Mouse (Mus musculus) MEL (cell line): ENCODE measurements around the gene Tssk2. TPM values are rescaled to one million over a fixed set of nuclear protein-coding genes. Genes with fewer than 3 reads are reported as not detected.
A peak's percentile ranks its signal among the peaks of the same experiment; 100 is the strongest.

Experiments
- DNase-seq: peaks from one replicate; pipeline ENCODE4 v3.0.0; 2011; ENCODE audit warnings: low read depth, low spot score
- H3K27ac ChIP-seq: 2 replicates; pipeline ENCODE4 v1.5.1; 2012; ENCODE audit warnings: low read depth, mild to moderate bottlenecking, control low read depth, low read length, moderate library complexity; ENCODE audit not compliant: control insufficient read depth
- H3K27me3 ChIP-seq, 2 experiments: fragments of 150-350 bp in 1 of 2; sonication (generic) in 1 of 2; 2 replicates each; pipeline ENCODE4 v1.6.1; 2012; ENCODE audit warnings: low read length in 2 of 2, mild to moderate bottlenecking in 2 of 2, improper control_type of control experiment in 1 of 2, moderate library complexity in 1 of 2; ENCODE audit not compliant: insufficient read depth in 2 of 2, control insufficient read depth in 1 of 2
- H3K36me3 ChIP-seq, 2 experiments: 2 replicates each; pipeline ENCODE4 v1.6.1; 2012 to 2014; ENCODE audit warnings: low read length in 2 of 2, improper control_type of control experiment in 1 of 2, inconsistent platforms in 1 of 2, mild to moderate bottlenecking in 1 of 2; ENCODE audit not compliant: insufficient read depth in 2 of 2, control insufficient read depth in 1 of 2
- H3K4me1 ChIP-seq, 2 experiments: fragments of 150-350 bp in 1 of 2; sonication (generic) in 1 of 2; 2 replicates each; pipeline ENCODE4 v1.6.1; 2012; ENCODE audit warnings: low read length in 2 of 2, improper control_type of control experiment in 1 of 2, mild to moderate bottlenecking in 1 of 2; ENCODE audit not compliant: insufficient read depth in 2 of 2, control insufficient read depth in 1 of 2
- H3K4me3 ChIP-seq, 2 experiments: fragments of 150-350 bp in 1 of 2; sonication (generic) in 1 of 2; 2 replicates each; pipeline ENCODE4 v1.5.1; 2012; ENCODE audit warnings: low read depth in 2 of 2, low read length in 2 of 2, mild to moderate bottlenecking in 2 of 2, moderate library complexity in 2 of 2, control low read depth in 1 of 2, improper control_type of control experiment in 1 of 2; ENCODE audit not compliant: control insufficient read depth in 1 of 2, insufficient read depth in 1 of 2
- H3K79me2 ChIP-seq: 2 replicates; pipeline ENCODE4 v1.6.1; 2012; ENCODE audit warnings: mild to moderate bottlenecking, low read length, moderate library complexity; ENCODE audit not compliant: control insufficient read depth, poor library complexity, insufficient read depth
- H3K9ac ChIP-seq: 2 replicates; pipeline ENCODE4 v1.6.1; 2012; ENCODE audit warnings: low read depth, mild to moderate bottlenecking, control low read depth, low read length, moderate library complexity; ENCODE audit not compliant: control insufficient read depth, poor library complexity, severe bottlenecking
- H3K9me3 ChIP-seq: fragments of 150-350 bp; sonication (generic); replicated peaks from 2 replicates; pipeline ENCODE4 v1.6.1; 2012; ENCODE audit warnings: mild to moderate bottlenecking, low read length, improper control_type of control experiment, moderate library complexity; ENCODE audit not compliant: insufficient read depth
- CHD2 ChIP-seq: IDR thresholded peaks from 2 replicates; pipeline ENCODE4 v1.6.1; 2011; ENCODE audit warnings: low read length, improper control_type of control experiment
- GABPA ChIP-seq: IDR thresholded peaks from 2 replicates; pipeline ENCODE4 v1.6.1; 2012; ENCODE audit warnings: low read depth, mild to moderate bottlenecking, inconsistent platforms, low read length, improper control_type of control experiment, moderate library complexity
- HCFC1 ChIP-seq: IDR thresholded peaks from 2 replicates; pipeline ENCODE4 v1.6.1; 2012; ENCODE audit warnings: low read depth, mild to moderate bottlenecking, inconsistent platforms, low read length, improper control_type of control experiment, moderate library complexity
- JUND ChIP-seq: IDR thresholded peaks from 2 replicates; pipeline ENCODE4 v1.6.1; 2011; ENCODE audit warnings: low read depth, mild to moderate bottlenecking, improper control_type of control experiment, low read length
- KAT2A ChIP-seq: conservative IDR thresholded peaks from 2 replicates; pipeline ENCODE4 v1.6.1; 2012; ENCODE audit warnings: low read depth, low read length, improper control_type of control experiment, inconsistent platforms
- MAFK ChIP-seq: IDR thresholded peaks from 2 replicates; pipeline ENCODE4 v1.6.1; 2011; ENCODE audit warnings: low read depth, mild to moderate bottlenecking, low read length, improper control_type of control experiment, borderline replicate concordance
- MAX ChIP-seq: IDR thresholded peaks from 2 replicates; pipeline ENCODE4 v1.6.1; 2011; ENCODE audit warnings: low read length, improper control_type of control experiment
- MXI1 ChIP-seq: IDR thresholded peaks from 2 replicates; pipeline ENCODE4 v1.6.1; 2011; ENCODE audit warnings: mild to moderate bottlenecking, low read depth, low read length, improper control_type of control experiment
- NELFE ChIP-seq: IDR thresholded peaks from 2 replicates; pipeline ENCODE4 v1.6.1; 2011; ENCODE audit warnings: low read depth, low read length, improper control_type of control experiment
- NRF1 ChIP-seq: IDR thresholded peaks from 2 replicates; pipeline ENCODE4 v1.6.1; 2014; ENCODE audit warnings: low read depth, mild to moderate bottlenecking, inconsistent platforms, low read length, improper control_type of control experiment, moderate library complexity; ENCODE audit not compliant: poor library complexity, insufficient read depth, severe bottlenecking
- POLR2A ChIP-seq, 2 experiments: IDR thresholded peaks; 2 replicates each; pipeline ENCODE4 v1.6.1; 2011 to 2012; ENCODE audit warnings: low read length in 2 of 2, mild to moderate bottlenecking in 2 of 2, control low read depth in 1 of 2, improper control_type of control experiment in 1 of 2, low read depth in 1 of 2, moderate library complexity in 1 of 2; ENCODE audit not compliant: control insufficient read depth in 1 of 2, insufficient read depth in 1 of 2, poor library complexity in 1 of 2
- POLR2AphosphoS2 ChIP-seq: IDR thresholded peaks from 2 replicates; pipeline ENCODE4 v1.6.1; 2011; ENCODE audit warnings: low read length, improper control_type of control experiment
- POLR2AphosphoS5 ChIP-seq: IDR thresholded peaks from 2 replicates; pipeline ENCODE4 v1.6.1; 2012; ENCODE audit warnings: low read depth, borderline replicate concordance, mild to moderate bottlenecking, inconsistent platforms, low read length, moderate library complexity, mixed read lengths
- RAD21 ChIP-seq: IDR thresholded peaks from 2 replicates; pipeline ENCODE4 v1.6.1; 2011; ENCODE audit warnings: mild to moderate bottlenecking, low read depth, low read length, improper control_type of control experiment
- TCF12 ChIP-seq: IDR thresholded peaks from 2 replicates; pipeline ENCODE4 v1.6.1; 2014; ENCODE audit warnings: low read depth, mild to moderate bottlenecking, inconsistent platforms, low read length, improper control_type of control experiment, moderate library complexity
- UBTF ChIP-seq: IDR thresholded peaks from 2 replicates; pipeline ENCODE4 v1.6.1; 2012; ENCODE audit warnings: low read depth, mild to moderate bottlenecking, inconsistent platforms, low read length, improper control_type of control experiment, moderate library complexity, borderline replicate concordance; ENCODE audit not compliant: insufficient read depth
- USF2 ChIP-seq, 2 experiments: IDR thresholded peaks; 2 replicates each; pipeline ENCODE4 v1.6.1; 2011 to 2012; ENCODE audit warnings: improper control_type of control experiment in 2 of 2, low read length in 2 of 2, borderline replicate concordance in 1 of 2, inconsistent platforms in 1 of 2, low read depth in 1 of 2, mild to moderate bottlenecking in 1 of 2; ENCODE audit not compliant: insufficient read depth in 1 of 2
- ZC3H11A ChIP-seq: IDR thresholded peaks from 2 replicates; pipeline ENCODE4 v1.6.1; 2012; ENCODE audit warnings: low read depth, mild to moderate bottlenecking, inconsistent platforms, low read length, improper control_type of control experiment
- ZNF384 ChIP-seq: IDR thresholded peaks from 2 replicates; pipeline ENCODE4 v1.6.1; 2012; ENCODE audit warnings: low read depth, mild to moderate bottlenecking, inconsistent platforms, low read length, improper control_type of control experiment
- polyA plus RNA-seq, 2 experiments: library from polyadenylated mRNA; stranded (reverse) in 1 of 2; unstranded in 1 of 2; fragments of >175 nt in 1 of 2; fragments of >200 nt in 1 of 2; gene quantifications; 2 replicates each; pipeline versions ENCODE4 v1.2.1 to v1.2.4; 2012; ENCODE audit warnings: low replicate concordance in 2 of 2, low read depth in 1 of 2; ENCODE audit not compliant: insufficient read length in 2 of 2, insufficient read depth in 1 of 2, missing spikeins in 1 of 2
- total RNA-seq: library from RNA; depleted of rRNA; stranded (reverse); fragments of 300-350 nt; gene quantifications from 2 replicates; pipeline ENCODE4 v1.2.3, GENCODE M21; 2012

Tssk2 gene
- total and polyA plus RNA-seq, 3 experiments, result 0.24 TPM; not detected in 2

DNA sequence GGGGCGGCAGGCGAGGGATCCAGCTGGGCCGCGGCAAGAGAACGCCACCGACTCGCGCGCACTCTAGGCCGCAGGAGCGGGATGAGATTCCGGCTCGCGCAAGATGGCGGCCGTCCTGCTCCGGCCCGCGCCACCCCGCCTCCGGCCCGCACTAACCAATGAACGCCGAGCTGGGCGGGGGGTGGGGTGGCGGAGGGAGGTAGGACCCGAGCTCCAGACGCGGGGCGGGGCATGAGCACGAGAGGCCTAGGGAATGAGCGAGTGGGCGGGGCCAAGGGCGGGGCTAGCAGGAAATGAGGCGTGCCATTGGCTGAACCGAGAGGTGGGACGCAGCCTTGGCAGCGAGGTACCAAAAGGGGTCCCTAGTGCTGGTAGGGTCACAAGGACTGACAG is 6.9 kb upstream of the Tssk2 start, which contains the start of gene Gm20518:
TSS of gene Gm20518 (minus strand) at position 105 of the 393 bp plus-strand sequence.
- peak; percentile 75 for TF ChIP-seq POLR2AphosphoS2
- TF ChIP-seq RAD21, result no peak
- peak; percentile 82 to 91; a peak in 3 of 4 replicates for TF ChIP-seq POLR2A (IDR thresholded peaks at IDR 0.05; ENCODE audit: control insufficient read depth in 1 of 2, insufficient read depth in 1 of 2, low read depth in 1 of 2, low read length in 2 of 2, poor library complexity in 1 of 2)
- TF ChIP-seq TCF12, result 0 out of 2 replicates have a peak, but pooled peaks have one; percentile 19
- no peak for TF ChIP-seq JUND
- peak; percentile 84 for TF ChIP-seq NELFE
- TF ChIP-seq MAFK, result no peak
- peak; percentile 40; the same call in 1 of the 2 replicates for TF ChIP-seq NRF1
- TF ChIP-seq HCFC1, result peak; percentile 49; the same call in 1 of the 2 replicates
- TF ChIP-seq UBTF, result 0 out of 2 replicates have a peak, but pooled peaks have one; percentile 2
- TF ChIP-seq, all 39 proteins: peak for 7
- peaks cover 21% of the 10 kb centered on the region for H3K79me2 ChIP-seq
- H3K36me3 ChIP-seq, result peaks cover 0 to 15% of the 10 kb centered on the region in 2 experiments; a peak in 3 of 4 replicates
- H3K4me1 ChIP-seq, result peaks cover 6 to 18% of the 10 kb centered on the region in 2 experiments
- peak within 1 kb of the TSS; percentile 97 to 100 for H3K4me3 ChIP-seq
- H3K27me3 ChIP-seq, result no peaks in the 10 kb centered on the region
- DNase-seq, result peak; percentile 96
- H3K27ac ChIP-seq, result peak within 1 kb of the TSS; percentile 59
- no peaks in the 10 kb centered on the region for H3K9me3 ChIP-seq
- H3K9ac ChIP-seq, result peak within 1 kb of the TSS; percentile 98

DNA sequence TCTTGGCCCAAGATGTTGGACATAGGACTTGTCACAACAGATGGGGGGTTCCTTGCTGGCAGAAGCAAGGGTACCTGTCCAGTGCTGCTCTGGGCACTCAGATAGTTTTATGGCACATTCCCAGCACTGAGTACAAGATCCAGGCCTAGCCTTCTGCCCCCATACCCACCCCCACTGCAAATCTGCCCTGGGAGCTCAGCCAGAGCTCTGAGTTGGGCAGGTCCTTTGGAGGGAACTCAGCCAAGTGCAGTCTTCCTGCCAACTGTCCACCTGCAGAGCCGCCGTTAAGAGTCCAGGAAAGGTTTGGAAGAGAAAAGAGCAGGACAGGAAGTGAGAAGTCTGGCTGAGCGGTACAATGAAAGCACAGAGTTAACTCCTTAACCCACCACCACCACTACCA is 5.8 kb upstream of the Tssk2 start:
- H3K79me2 ChIP-seq, result peaks cover 16% of the 10 kb centered on the region
- TF ChIP-seq MXI1 (no peak), TCF12 (no peak), POLR2AphosphoS5 (no peak), ZC3H11A (no peak), NELFE (no peak), MAX (no peak), ZNF384 (no peak), GABPA (no peak), KAT2A (no peak), USF2 (IDR thresholded peaks at IDR 0.05; ENCODE audit: borderline replicate concordance in 1 of 2, insufficient read depth in 1 of 2, low read depth in 1 of 2, low read length in 2 of 2) (no peak), POLR2AphosphoS2 (no peak), HCFC1 (no peak), CHD2 (no peak)
- TF ChIP-seq, all 39 proteins: peak for 0
- no peak for DNase-seq
- H3K9me3 ChIP-seq, result no peaks in the 10 kb centered on the region
- H3K9ac ChIP-seq, result no peak overlapping the region
- H3K27me3 ChIP-seq, result no peaks in the 10 kb centered on the region
- H3K4me1 ChIP-seq, result peaks cover 6 to 14% of the 10 kb centered on the region in 2 experiments
- no peak overlapping the region for H3K27ac ChIP-seq
- no peak overlapping the region for H3K4me3 ChIP-seq
- H3K36me3 ChIP-seq, result peaks cover 0 to 11% of the 10 kb centered on the region in 2 experiments; a peak in 1 of 4 replicates
